Mouse (Mus musculus): ENCODE data around the gene Ugt1a1. TPM values are rescaled to one million over a fixed set of nuclear protein-coding genes. Genes with fewer than 3 reads are reported as not detected.

Ugt1a1 gene
- polyA plus RNA-seq, 1 experiment from 2014 or later: not detected

DNA sequence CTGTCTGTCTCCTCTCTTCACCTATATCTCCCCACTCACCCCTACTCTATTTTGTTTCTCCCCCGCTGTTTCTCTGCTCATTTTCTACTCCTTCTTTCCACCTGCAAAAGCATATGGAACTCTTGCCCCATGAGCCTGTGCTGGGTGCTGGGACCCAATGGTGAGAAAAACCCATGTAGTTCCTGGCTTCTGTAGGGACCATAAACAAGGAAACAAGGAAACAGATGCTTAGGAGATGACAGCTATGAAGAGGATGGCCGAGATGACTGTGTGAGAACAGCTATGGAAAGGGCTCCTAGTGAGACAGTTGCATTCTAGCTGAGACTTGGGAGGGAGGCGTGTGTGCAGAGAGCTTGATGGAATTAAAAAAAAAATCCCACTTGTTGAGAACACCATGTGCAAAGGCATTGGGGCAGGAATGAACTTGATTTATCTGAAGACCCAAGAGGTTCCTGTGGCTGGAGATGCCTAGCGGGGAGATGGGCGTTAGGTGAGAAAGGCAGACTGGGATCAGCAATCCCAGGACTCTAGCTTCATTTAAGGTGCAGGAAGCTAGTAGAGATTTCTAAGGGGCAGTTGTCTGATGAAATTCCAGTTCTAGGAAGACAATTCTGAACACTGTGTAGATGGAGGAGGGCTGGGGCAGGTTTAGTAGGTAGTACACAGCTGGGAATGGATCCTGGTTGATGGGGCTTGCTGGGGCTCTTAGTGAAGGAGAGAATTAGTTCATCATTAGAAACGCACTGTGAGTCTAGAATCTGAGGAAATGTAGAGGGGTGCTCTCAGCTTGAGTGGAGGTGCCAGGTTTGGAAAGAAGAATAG is 19.4 kb downstream of the Ugt1a1 start:
- H3K36me3 ChIP-seq: no peaks in the 10 kb centered on the region
- ATAC-seq (ENCODE audit: low FRiP score): no peak
- no peak overlapping the region for H3K4me2 ChIP-seq
- peaks cover 100% of the 10 kb centered on the region for H3K9me3 ChIP-seq
- H3K9ac ChIP-seq: no peak overlapping the region
- H3K4me1 ChIP-seq (replicated peaks): no peaks in the 10 kb centered on the region
- H3K4me3 ChIP-seq: no peak overlapping the region
- 77% methylated on average over 6 of the region's 6 CpGs for WGBS
- H3K27ac ChIP-seq: no peak overlapping the region
- no peaks in the 10 kb centered on the region for H3K27me3 ChIP-seq

- no peak overlapping the region for H3K4me2 ChIP-seq
- H3K27me3 ChIP-seq: no peaks in the 10 kb centered on the region
- peaks cover 97% of the 10 kb centered on the region for H3K9me3 ChIP-seq
- no peaks in the 10 kb centered on the region for H3K36me3 ChIP-seq
- no peak for ATAC-seq (ENCODE audit: low FRiP score)
- H3K4me1 ChIP-seq (replicated peaks): no peaks in the 10 kb centered on the region
- WGBS: 71% methylated on average over 7 of the region's 7 CpGs
- no peak overlapping the region for H3K9ac ChIP-seq
- no peak overlapping the region for H3K4me3 ChIP-seq
- no peak overlapping the region for H3K27ac ChIP-seq
Measured at GRCm38 (mm10) chr1:88231803-88232499, 20.2 kb downstream of the Ugt1a1 start.

- Histone ChIP-seq H3K4me2 (no peak overlapping the region), H3K36me3 (no peaks in the 10 kb centered on the region), H3K4me3 (no peak overlapping the region), H3K9me3 (peaks cover 97% of the 10 kb centered on the region), H3K27me3 (no peaks in the 10 kb centered on the region), H3K27ac (no peak overlapping the region), H3K4me1 (replicated peaks) (no peaks in the 10 kb centered on the region), H3K9ac (no peak overlapping the region)
- WGBS: 53% methylated on average over 3 of the region's 3 CpGs
- no peak for ATAC-seq (ENCODE audit: low FRiP score)
Measured at GRCm38 (mm10) chr1:88232664-88233380, 21.1 kb downstream of the Ugt1a1 start.

DNA sequence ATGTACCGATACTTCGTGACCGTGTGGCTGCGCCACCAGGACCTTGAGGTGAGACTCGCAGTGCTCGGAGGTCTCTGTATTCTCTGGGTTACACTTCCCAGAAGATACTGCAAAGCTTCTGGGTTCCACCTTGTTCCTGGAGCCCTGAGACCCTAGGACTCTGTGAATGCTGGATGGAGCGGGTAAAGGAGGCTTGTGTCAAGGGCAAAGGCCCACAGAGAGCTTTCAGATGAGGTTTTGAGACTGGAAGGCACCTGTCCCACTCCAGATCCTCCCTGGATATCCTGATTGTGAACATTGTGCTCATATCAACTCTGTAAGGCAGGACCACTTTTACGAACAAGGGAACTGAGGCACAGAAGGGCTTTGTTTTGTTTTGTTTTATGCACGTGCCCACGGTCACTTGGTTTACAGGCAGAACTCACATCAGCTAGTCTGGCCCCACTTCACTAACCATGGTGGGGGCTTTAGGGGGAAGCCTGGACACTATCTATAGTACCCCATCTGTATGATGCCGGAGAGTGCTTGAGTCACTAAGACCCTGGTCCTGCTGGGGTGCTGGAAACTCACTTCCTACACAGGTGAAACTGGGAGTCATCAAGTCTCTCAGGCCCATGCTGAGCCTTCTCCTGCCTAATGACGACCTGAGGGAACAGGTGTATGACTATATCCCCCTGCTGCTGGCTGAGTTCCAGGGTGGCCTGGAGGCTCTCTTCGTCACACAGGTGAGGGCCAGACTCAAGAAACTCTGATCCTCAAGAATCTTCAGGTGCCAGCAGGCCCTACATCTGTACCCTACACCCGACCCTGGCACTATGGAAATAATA is 21.9 kb downstream of the Ugt1a1 start:
- no peak overlapping the region for H3K4me2 ChIP-seq
- no peak for ATAC-seq (ENCODE audit: low FRiP score)
- no peak overlapping the region for H3K27ac ChIP-seq
- WGBS: 70% methylated on average over 14 of the region's 14 CpGs
- no peak overlapping the region for H3K4me3 ChIP-seq
- H3K36me3 ChIP-seq: no peaks in the 10 kb centered on the region
- H3K9me3 ChIP-seq: peaks cover 97% of the 10 kb centered on the region
- no peaks in the 10 kb centered on the region for H3K4me1 ChIP-seq (replicated peaks)
- H3K9ac ChIP-seq: no peak overlapping the region
- no peaks in the 10 kb centered on the region for H3K27me3 ChIP-seq

GRCm38 (mm10) chr1:88234248-88234610 is 22.5 kb downstream of the Ugt1a1 start:
- H3K9ac ChIP-seq: no peak overlapping the region
- no peak overlapping the region for H3K4me2 ChIP-seq
- WGBS: 67% methylated on average over 4 of the region's 4 CpGs

DNA sequence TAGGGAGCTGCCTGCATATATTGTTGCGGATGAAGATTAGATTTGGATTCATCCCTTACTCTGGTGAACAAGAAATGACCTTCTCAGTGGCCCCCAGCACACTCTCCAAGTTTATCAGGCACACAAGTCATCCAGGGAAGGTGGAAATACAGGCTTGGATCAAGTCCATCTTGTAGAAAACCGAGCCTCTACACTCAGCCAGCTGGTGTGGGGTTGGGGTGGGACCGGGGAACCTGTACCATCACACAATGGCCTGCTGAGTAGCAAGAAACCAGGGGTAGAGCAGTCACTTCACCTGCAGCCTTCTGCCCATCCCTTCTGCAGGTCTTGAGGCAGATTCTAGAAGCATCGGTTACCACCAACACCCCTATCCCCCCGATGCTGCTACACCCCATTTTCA is 22.9 kb downstream of the Ugt1a1 start:
- Histone ChIP-seq H3K4me3 (no peak overlapping the region), H3K27me3 (no peaks in the 10 kb centered on the region), H3K36me3 (no peaks in the 10 kb centered on the region), H3K4me1 (replicated peaks) (no peaks in the 10 kb centered on the region), H3K4me2 (no peak overlapping the region), H3K9me3 (peaks cover 97% of the 10 kb centered on the region), H3K9ac (no peak overlapping the region), H3K27ac (no peak overlapping the region)
- 45% methylated on average over 5 of the region's 5 CpGs for WGBS
- no peak for ATAC-seq (ENCODE audit: low FRiP score)

More at GRCm38 (mm10) chr1:88234248-88234610, 22.5 kb downstream of the Ugt1a1 start:
- H3K27ac ChIP-seq: no peak overlapping the region
- H3K4me3 ChIP-seq: no peak overlapping the region
- no peaks in the 10 kb centered on the region for H3K36me3 ChIP-seq
- no peaks in the 10 kb centered on the region for H3K4me1 ChIP-seq (replicated peaks)
- ATAC-seq (ENCODE audit: low FRiP score): no peak
- H3K27me3 ChIP-seq: no peaks in the 10 kb centered on the region
- peaks cover 97% of the 10 kb centered on the region for H3K9me3 ChIP-seq

GRCm38 (mm10) chr1:88235046-88235893 is 23.5 kb downstream of the Ugt1a1 start:
- peaks cover 97% of the 10 kb centered on the region for H3K9me3 ChIP-seq
- no peak overlapping the region for H3K4me2 ChIP-seq
- ATAC-seq (ENCODE audit: low FRiP score): no peak
- 63% methylated on average over 11 of the region's 11 CpGs for WGBS
- H3K4me1 ChIP-seq (replicated peaks): no peaks in the 10 kb centered on the region
- H3K4me3 ChIP-seq: no peak overlapping the region
- no peaks in the 10 kb centered on the region for H3K27me3 ChIP-seq
- H3K36me3 ChIP-seq: no peaks in the 10 kb centered on the region
- no peak overlapping the region for H3K9ac ChIP-seq
- H3K27ac ChIP-seq: no peak overlapping the region

DNA sequence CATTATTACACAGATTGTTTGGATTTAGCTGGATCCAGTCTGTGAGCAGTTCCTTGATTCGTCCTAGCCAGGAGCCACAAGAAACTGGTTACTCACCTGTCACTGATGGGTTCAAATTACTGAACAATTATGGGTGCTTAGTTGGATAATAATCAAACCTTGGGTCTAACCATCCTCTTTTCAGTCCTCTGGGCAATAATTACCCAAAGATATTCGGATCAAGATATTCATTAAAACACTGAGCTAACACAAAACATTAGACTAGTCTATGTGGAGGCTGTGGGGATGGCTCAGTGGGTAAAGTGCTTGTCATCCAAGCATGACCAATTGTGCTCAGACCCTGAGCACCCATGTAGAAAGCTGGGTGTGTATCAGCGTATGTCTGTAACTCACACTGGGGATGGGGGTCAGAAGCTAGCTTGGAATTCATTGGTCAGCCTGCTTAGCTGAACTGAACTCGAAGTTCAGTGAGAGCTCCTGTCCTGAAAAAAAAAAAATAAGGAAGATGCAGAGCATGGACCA is 24.2 kb downstream of the Ugt1a1 start:
- no peak overlapping the region for H3K4me3 ChIP-seq
- H3K36me3 ChIP-seq: no peaks in the 10 kb centered on the region
- no peak overlapping the region for H3K4me2 ChIP-seq
- no peak for ATAC-seq (ENCODE audit: low FRiP score)
- no peak overlapping the region for H3K9ac ChIP-seq
- 63% methylated on average over 4 of the region's 4 CpGs for whole genome bisulfite sequencing
- no peak overlapping the region for H3K27ac ChIP-seq
- H3K4me1 ChIP-seq (replicated peaks): no peaks in the 10 kb centered on the region
- H3K9me3 ChIP-seq: peaks cover 97% of the 10 kb centered on the region
- no peaks in the 10 kb centered on the region for H3K27me3 ChIP-seq

- Histone ChIP-seq H3K9ac (no peak overlapping the region), H3K4me1 (replicated peaks) (no peaks in the 10 kb centered on the region), H3K27ac (no peak overlapping the region), H3K4me3 (no peak overlapping the region), H3K9me3 (peaks cover 94% of the 10 kb centered on the region), H3K36me3 (no peaks in the 10 kb centered on the region), H3K27me3 (no peaks in the 10 kb centered on the region), H3K4me2 (no peak overlapping the region)
- no peak for ATAC-seq (ENCODE audit: low FRiP score)
- 85% methylated on average over 5 of the region's 5 CpGs for WGBS
Measured at GRCm38 (mm10) chr1:88237311-88237710, 25.6 kb downstream of the Ugt1a1 start.

DNA sequence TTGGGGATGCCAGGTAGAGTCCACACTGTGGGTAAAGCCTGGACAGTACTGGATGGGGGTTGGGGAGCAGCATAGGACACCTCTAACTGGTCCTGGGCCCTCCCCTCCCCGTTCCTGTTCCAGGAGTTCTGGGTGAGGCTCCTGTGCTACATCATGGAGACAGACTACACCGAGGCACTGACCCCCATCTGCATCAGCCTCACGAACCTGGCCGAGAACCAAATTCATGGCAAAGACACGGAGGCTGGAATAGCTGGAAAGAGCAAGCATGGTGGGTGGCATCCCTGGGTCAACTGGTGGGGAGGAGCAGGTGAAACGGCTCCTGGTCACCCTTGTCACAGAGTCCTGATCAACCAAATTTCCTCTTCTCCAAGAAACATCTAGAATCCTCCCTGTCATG is 27.0 kb downstream of the Ugt1a1 start:
- Histone ChIP-seq H3K36me3 (no peaks in the 10 kb centered on the region), H3K27ac (no peak overlapping the region), H3K9me3 (peaks cover 93% of the 10 kb centered on the region), H3K4me1 (replicated peaks) (no peaks in the 10 kb centered on the region), H3K27me3 (no peaks in the 10 kb centered on the region), H3K4me3 (no peak overlapping the region), H3K4me2 (no peak overlapping the region), H3K9ac (no peak overlapping the region)
- ATAC-seq (ENCODE audit: low FRiP score): peak; percentile 4; the same call in 1 of the 2 replicates
- WGBS: 78% methylated on average over 6 of the region's 6 CpGs

- Histone ChIP-seq H3K27me3 (no peaks in the 10 kb centered on the region), H3K4me3 (no peak overlapping the region), H3K9ac (no peak overlapping the region), H3K4me1 (replicated peaks) (no peaks in the 10 kb centered on the region), H3K27ac (no peak overlapping the region), H3K4me2 (no peak overlapping the region), H3K36me3 (no peaks in the 10 kb centered on the region), H3K9me3 (peaks cover 93% of the 10 kb centered on the region)
- no peak for ATAC-seq (ENCODE audit: low FRiP score)
- WGBS: 73% methylated on average over 5 of the region's 5 CpGs
Measured at GRCm38 (mm10) chr1:88240072-88240471, 28.3 kb downstream of the Ugt1a1 start.

All from hindbrain, embryonic 13.5 days (tissue).